Mouse (Mus musculus) stomach, embryonic 15.5 days (tissue): ENCODE data around the gene Ksr1. TPM values are rescaled to one million over a fixed set of nuclear protein-coding genes. Genes with fewer than 3 reads are reported as not detected.

Experiments used
- ATAC-seq: fragments of 200-750 bp; cut with Nextera tagmentation; 2 replicates; pipeline ENCODE4 v1.8.0; 2017; ENCODE audit warnings: low read depth, moderate number of reproducible peaks, moderate TSS enrichment; ENCODE audit not compliant: insufficient read depth, low FRiP score
- H3K27ac ChIP-seq: fragments of 300-500 bp; sonication (generic); 2 replicates; pipeline ENCODE4 v1.5.1; 2015; ENCODE audit warnings: mild to moderate bottlenecking, inconsistent platforms
- H3K27me3 ChIP-seq: fragments of 300-500 bp; sonication (generic); replicated peaks from 2 replicates; pipeline ENCODE4 v1.6.1; 2015; ENCODE audit warnings: inconsistent platforms
- H3K36me3 ChIP-seq: fragments of 300-500 bp; sonication (generic); 2 replicates; pipeline ENCODE4 v1.6.1; 2015; ENCODE audit warnings: inconsistent platforms
- H3K4me1 ChIP-seq: fragments of 300-500 bp; sonication (generic); 2 replicates; pipeline ENCODE4 v1.6.1; 2015; ENCODE audit warnings: inconsistent platforms
- H3K4me2 ChIP-seq: fragments of 300-500 bp; sonication (generic); 2 replicates; pipeline ENCODE4 v1.6.1; 2015; ENCODE audit warnings: mild to moderate bottlenecking, inconsistent platforms
- H3K4me3 ChIP-seq: fragments of 300-500 bp; sonication (generic); replicated peaks from 2 replicates; pipeline ENCODE4 v1.5.1; 2015; ENCODE audit warnings: inconsistent platforms
- H3K9ac ChIP-seq: fragments of 300-500 bp; sonication (generic); 2 replicates; pipeline ENCODE4 v1.6.1; 2015; ENCODE audit warnings: inconsistent platforms
- H3K9me3 ChIP-seq: fragments of 300-500 bp; sonication (generic); 2 replicates; pipeline ENCODE4 v1.6.1; 2016; ENCODE audit warnings: inconsistent platforms
- WGBS: fragments of 180-500 bp; shearing (Covaris S2); methylation state at CpG from one replicate; pipeline ENCODE4 v1.1.7; 2015; 5-methylcytosine and 5-hydroxymethylcytosine counted together
- polyA plus RNA-seq: library from polyadenylated mRNA; unstranded; fragments of >200 nt; fragmentation: Nextera tagmentation; extraction: Ambion mirVana; gene quantifications from 2 replicates; pipeline ENCODE4 v1.2.1, GENCODE M21; 2015

The Ksr1 gene
- polyA plus RNA-seq, 1 experiment from 2014 or later = 2.8 TPM

DNA sequence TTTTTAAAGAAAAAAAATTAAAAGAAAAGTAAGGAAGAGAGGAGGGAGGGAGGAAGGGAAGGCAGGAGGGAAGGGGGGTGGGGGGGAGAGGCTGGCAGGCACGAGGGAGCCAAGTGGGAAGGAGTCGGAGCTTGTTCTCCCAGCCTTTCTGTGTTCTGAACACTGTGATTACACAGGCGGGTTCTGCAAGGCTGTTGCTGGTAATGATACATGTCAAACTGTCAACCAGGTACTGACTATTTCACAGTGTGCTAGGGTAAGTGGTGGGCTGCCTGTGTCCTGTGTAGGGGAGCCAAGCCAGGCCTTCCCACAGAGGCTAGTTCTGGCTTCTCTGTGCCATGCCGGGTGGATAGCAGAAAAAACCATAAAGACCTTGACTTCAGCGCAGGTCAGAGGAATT is 57.2 kb downstream of the Ksr1 start:
- no peak overlapping the region for H3K4me3 ChIP-seq
- H3K9ac ChIP-seq = no peak overlapping the region
- H3K27me3 ChIP-seq = no peaks in the 10 kb centered on the region
- ATAC-seq = no peak
- H3K36me3 ChIP-seq = no peaks in the 10 kb centered on the region
- H3K9me3 ChIP-seq = no peaks in the 10 kb centered on the region
- H3K4me2 ChIP-seq = no peak overlapping the region
- no peak overlapping the region for H3K27ac ChIP-seq
- peaks cover 8% of the 10 kb centered on the region; the same call in 1 of the 2 replicates for H3K4me1 ChIP-seq
- WGBS = 57% methylated on average over 5 of the region's 5 CpGs

GRCm38 (mm10) chr11:79088325-79088724 is 57.9 kb downstream of the Ksr1 start:
- no peak overlapping the region for H3K27ac ChIP-seq
- no peak overlapping the region for H3K4me3 ChIP-seq
- H3K9ac ChIP-seq = no peak overlapping the region
- H3K36me3 ChIP-seq = no peaks in the 10 kb centered on the region
- WGBS = 72% methylated on average over 9 of the region's 9 CpGs
- no peak for ATAC-seq
- H3K4me1 ChIP-seq = peaks cover 3% of the 10 kb centered on the region
- H3K9me3 ChIP-seq = no peaks in the 10 kb centered on the region
- no peaks in the 10 kb centered on the region for H3K27me3 ChIP-seq
- H3K4me2 ChIP-seq = no peak overlapping the region

GRCm38 (mm10) chr11:79087731-79088311 is 58.4 kb downstream of the Ksr1 start:
- no peak overlapping the region for H3K9ac ChIP-seq
- no peak for ATAC-seq
- peaks cover 6% of the 10 kb centered on the region for H3K4me1 ChIP-seq
- no peaks in the 10 kb centered on the region for H3K9me3 ChIP-seq
- 80% methylated on average over 4 of the region's 4 CpGs for WGBS
- no peak overlapping the region; the same call in 1 of the 2 replicates for H3K27ac ChIP-seq
- H3K27me3 ChIP-seq = no peaks in the 10 kb centered on the region
- no peak overlapping the region for H3K4me2 ChIP-seq
- no peaks in the 10 kb centered on the region for H3K36me3 ChIP-seq
- no peak overlapping the region for H3K4me3 ChIP-seq

DNA sequence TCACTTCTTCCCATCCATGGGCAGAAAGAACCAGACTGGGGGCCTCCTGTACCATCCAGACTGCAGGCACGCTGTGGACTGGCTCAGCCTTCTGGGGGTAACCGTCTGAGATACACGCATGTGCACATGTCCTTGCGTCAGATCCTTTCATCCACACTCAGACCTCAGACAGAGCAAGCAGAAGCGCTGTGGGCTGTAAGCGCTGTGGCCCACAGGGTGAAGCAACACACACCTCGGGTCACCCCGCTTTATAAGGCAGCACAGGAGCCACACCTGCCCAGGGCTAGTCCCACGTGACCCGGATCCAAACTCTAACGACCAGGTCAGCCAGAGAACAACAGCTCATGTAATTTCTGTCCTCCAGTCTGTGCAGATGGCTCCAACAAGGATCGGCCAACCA is 59.4 kb downstream of the Ksr1 start:
- Histone ChIP-seq H3K4me1 (peaks cover 9% of the 10 kb centered on the region), H3K4me3 (no peak overlapping the region), H3K27ac (no peak overlapping the region), H3K27me3 (no peaks in the 10 kb centered on the region), H3K9ac (no peak overlapping the region), H3K4me2 (no peak overlapping the region), H3K36me3 (no peaks in the 10 kb centered on the region), H3K9me3 (no peaks in the 10 kb centered on the region)
- 81% methylated on average over 12 of the region's 12 CpGs for WGBS
- ATAC-seq = no peak

GRCm38 (mm10) chr11:79085059-79085458 is 61.1 kb downstream of the Ksr1 start:
- H3K4me1 ChIP-seq = peaks cover 19% of the 10 kb centered on the region
- WGBS = 40% methylated on average over 5 of the region's 5 CpGs
- H3K36me3 ChIP-seq = no peaks in the 10 kb centered on the region
- ATAC-seq = no peak
- no peak overlapping the region for H3K27ac ChIP-seq
- no peak overlapping the region for H3K4me3 ChIP-seq
- H3K9ac ChIP-seq = no peak overlapping the region
- no peaks in the 10 kb centered on the region for H3K9me3 ChIP-seq
- no peaks in the 10 kb centered on the region for H3K27me3 ChIP-seq
- no peak overlapping the region for H3K4me2 ChIP-seq

DNA sequence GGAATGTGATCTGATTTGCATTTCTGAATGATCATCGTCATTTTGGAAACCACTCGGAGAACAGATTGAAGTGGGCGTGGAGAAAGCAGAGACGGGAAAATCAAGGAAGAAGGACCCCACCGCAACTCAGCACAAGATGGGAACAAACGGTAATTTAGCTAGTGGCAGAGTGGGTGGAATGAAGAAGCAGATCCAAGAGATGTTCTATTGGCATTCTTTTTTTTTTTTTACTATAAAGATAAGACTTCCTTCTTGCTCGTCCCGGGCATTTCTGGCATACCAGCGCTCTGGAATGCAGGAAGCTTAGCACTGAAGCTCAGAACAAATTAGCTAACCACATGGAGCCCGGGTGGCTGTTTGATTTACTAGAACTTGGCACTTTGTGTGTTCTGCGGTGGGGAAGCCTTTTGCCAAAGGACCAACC is 63.2 kb downstream of the Ksr1 start:
- Histone ChIP-seq H3K9me3 (no peaks in the 10 kb centered on the region), H3K27ac (no peak overlapping the region), H3K36me3 (no peaks in the 10 kb centered on the region), H3K4me2 (no peak overlapping the region), H3K4me3 (no peak overlapping the region), H3K9ac (no peak overlapping the region), H3K4me1 (peaks cover 19% of the 10 kb centered on the region), H3K27me3 (no peaks in the 10 kb centered on the region)
- no peak for ATAC-seq
- 48% methylated on average over 11 of the region's 11 CpGs for WGBS

DNA sequence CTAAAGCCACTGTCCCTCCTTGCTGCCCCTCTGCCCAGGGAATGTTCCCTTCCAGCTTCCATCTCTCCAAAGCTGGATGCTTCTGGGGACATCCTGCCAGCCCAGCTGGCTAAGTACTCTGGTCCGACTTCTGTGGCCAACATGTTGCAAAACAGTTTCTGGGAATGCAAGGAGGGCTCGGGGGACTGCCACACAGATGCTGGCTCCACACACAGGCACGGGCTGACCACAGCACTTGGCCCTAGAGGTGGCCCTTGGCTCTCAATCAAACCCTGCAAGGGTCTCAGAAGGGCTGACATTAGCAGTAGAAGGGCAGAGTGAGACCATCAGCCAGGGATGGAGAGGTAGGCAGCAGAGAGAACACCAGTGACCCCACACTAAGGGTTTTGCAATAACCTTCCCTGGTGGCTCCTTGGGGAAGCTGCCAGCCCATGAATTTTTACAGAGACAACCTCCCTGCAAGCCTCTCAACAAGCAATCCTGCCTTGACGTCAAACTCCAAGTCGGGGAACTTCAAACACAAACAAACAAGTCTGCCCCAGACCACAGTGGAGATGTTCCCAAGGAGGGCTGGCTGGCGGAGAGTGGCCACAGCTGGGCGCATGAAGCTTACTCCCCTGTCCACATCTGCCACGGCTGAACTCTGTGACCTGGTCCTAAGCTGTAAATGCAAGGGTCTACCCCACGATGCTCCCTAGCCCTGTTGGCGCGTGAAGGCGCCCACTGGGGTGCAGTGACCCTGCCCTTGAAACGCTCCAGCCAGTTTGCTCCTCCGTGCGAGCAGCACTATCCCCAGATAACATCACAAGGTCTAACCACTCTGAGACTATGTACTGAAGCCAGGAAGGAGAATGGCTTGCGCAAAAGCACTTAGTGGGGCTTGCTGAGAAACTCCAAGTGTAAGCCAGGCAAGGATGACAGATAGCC is 65.0 kb downstream of the Ksr1 start:
- peaks cover 19% of the 10 kb centered on the region for H3K4me1 ChIP-seq
- no peaks in the 10 kb centered on the region for H3K36me3 ChIP-seq
- 60% methylated on average over 16 of the region's 16 CpGs for WGBS
- H3K4me3 ChIP-seq = no peak overlapping the region
- no peaks in the 10 kb centered on the region for H3K9me3 ChIP-seq
- no peak overlapping the region; the same call in 1 of the 2 replicates for H3K27ac ChIP-seq
- no peaks in the 10 kb centered on the region for H3K27me3 ChIP-seq
- ATAC-seq = no peak
- H3K9ac ChIP-seq = no peak overlapping the region
- no peak overlapping the region for H3K4me2 ChIP-seq

GRCm38 (mm10) chr11:79080081-79080480 is 66.1 kb downstream of the Ksr1 start:
- H3K4me3 ChIP-seq = no peak overlapping the region
- WGBS = 67% methylated on average over 6 of the region's 6 CpGs
- H3K36me3 ChIP-seq = no peaks in the 10 kb centered on the region
- H3K4me2 ChIP-seq = no peak overlapping the region
- no peak overlapping the region for H3K9ac ChIP-seq
- H3K27me3 ChIP-seq = no peaks in the 10 kb centered on the region
- H3K4me1 ChIP-seq = peaks cover 23% of the 10 kb centered on the region
- H3K9me3 ChIP-seq = no peaks in the 10 kb centered on the region
- no peak overlapping the region for H3K27ac ChIP-seq
- no peak for ATAC-seq

DNA sequence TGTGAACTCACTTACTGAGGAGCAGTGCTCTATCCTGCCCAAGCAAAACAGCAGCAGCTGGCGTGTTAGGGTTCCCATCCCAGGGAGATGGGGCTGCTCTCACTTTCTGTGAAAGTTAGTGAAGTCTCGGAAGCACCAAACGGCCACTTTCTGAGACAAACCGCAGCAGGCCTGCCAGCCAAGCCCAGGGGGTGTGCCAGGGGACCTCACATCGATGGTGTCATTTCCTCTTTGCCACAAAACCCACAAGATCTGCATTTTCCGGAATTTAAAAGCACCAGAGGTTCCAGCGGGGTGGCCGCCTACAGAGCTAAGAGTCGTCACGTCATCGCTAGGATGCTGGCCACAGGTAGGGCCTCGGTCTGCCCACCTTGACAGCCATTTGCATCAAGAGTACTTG is 69.7 kb downstream of the Ksr1 start:
- Histone ChIP-seq H3K9me3 (no peaks in the 10 kb centered on the region), H3K9ac (no peak overlapping the region)
- no peak for ATAC-seq

GRCm38 (mm10) chr11:79075044-79075443 is 71.2 kb downstream of the Ksr1 start:
- no peak overlapping the region for H3K27ac ChIP-seq
- H3K9me3 ChIP-seq = no peaks in the 10 kb centered on the region
- no peaks in the 10 kb centered on the region for H3K36me3 ChIP-seq
- no peaks in the 10 kb centered on the region for H3K27me3 ChIP-seq
- no peak overlapping the region for H3K4me2 ChIP-seq
- no peak overlapping the region for H3K9ac ChIP-seq
- WGBS = 67% methylated on average over 3 of the region's 3 CpGs
- ATAC-seq = no peak
- peaks cover 6% of the 10 kb centered on the region; the same call in 1 of the 2 replicates for H3K4me1 ChIP-seq
- H3K4me3 ChIP-seq = no peak overlapping the region

More for the DNA sequence above, 69.7 kb downstream of the Ksr1 start:
- H3K36me3 ChIP-seq = no peaks in the 10 kb centered on the region
- H3K4me2 ChIP-seq = no peak overlapping the region
- no peak overlapping the region for H3K4me3 ChIP-seq
- WGBS = 79% methylated on average over 12 of the region's 12 CpGs
- no peak overlapping the region for H3K27ac ChIP-seq
- H3K27me3 ChIP-seq = no peaks in the 10 kb centered on the region
- H3K4me1 ChIP-seq = peaks cover 11% of the 10 kb centered on the region

GRCm38 (mm10) chr11:79074611-79075010 is 71.6 kb downstream of the Ksr1 start:
- Histone ChIP-seq H3K27me3 (no peaks in the 10 kb centered on the region), H3K36me3 (no peaks in the 10 kb centered on the region), H3K9me3 (no peaks in the 10 kb centered on the region), H3K27ac (no peak overlapping the region), H3K4me1 (peaks cover 10% of the 10 kb centered on the region; the same call in 1 of the 2 replicates), H3K4me2 (no peak overlapping the region), H3K9ac (no peak overlapping the region), H3K4me3 (no peak overlapping the region)
- WGBS = 85% methylated on average over 3 of the region's 3 CpGs
- ATAC-seq = no peak

DNA sequence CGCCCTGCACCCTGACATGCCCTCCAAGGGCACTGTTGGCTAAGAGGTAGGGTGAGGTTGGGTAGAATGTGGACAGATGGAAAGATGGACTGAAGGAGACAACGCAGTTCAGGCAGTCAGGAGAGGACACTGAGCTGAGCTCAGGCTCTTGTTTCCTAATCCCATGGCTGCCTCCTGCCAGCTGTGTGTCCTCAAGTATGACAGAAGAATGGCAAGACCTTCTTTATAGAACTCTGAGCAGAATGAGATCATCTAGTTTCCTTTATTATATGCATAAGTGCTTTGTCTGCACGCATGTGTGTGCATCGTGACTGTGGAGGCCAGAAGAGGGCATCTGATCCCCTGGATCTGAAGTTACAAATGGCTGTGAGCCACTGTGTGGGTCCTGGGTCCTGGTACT is 72.6 kb downstream of the Ksr1 start:
- no peak overlapping the region for H3K4me3 ChIP-seq
- ATAC-seq = no peak
- H3K4me2 ChIP-seq = no peak overlapping the region
- no peak overlapping the region for H3K9ac ChIP-seq
- H3K4me1 ChIP-seq = peaks cover 11% of the 10 kb centered on the region; the same call in 1 of the 2 replicates
- H3K9me3 ChIP-seq = no peaks in the 10 kb centered on the region
- WGBS = 67% methylated on average over 4 of the region's 4 CpGs
- H3K27me3 ChIP-seq = no peaks in the 10 kb centered on the region
- H3K36me3 ChIP-seq = no peaks in the 10 kb centered on the region
- H3K27ac ChIP-seq = no peak overlapping the region
